Mouse (Mus musculus): ENCODE results near the gene Cep112.

DNA sequence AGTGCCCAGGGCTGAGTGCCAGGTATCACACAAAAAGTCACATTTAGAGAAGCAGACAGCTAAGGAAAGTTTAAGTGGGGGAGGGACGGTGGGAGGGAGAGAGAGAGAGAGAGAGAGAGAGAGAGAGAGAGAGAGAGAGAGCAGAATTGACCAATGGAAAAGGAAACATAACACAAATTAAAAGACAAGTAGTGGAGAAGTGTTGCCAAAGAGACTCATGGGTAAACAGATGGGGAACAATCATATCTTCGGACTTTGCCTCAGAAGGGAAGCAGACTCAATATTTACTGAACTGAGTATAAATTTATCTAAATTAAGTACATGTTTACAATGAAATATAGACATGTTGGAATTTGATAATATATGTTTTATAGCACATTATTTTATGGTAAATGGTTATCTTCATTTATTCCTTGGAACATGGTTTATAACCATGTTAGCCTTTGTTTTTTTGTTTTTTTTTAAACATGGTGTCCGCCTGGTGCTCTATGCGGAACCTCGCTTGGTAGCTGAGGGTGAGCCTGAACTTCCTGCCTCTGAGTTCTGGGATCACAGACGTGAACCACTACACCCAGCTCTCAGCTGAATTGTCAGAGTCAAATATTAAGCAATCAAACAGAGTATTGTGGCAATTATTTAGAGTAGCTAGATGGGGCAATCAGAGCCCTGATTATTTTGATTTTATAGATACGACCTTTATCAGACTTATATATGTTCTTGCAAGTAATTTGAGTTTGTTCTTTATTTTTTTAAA lies 28.7 kb upstream of the Cep112 start:
- TF ChIP-seq ZC3H11A (IDR thresholded peaks at IDR 0.05; ENCODE audit: borderline replicate concordance, low read depth, low read length) = no peak
- no peak for TF ChIP-seq ZNF384 (IDR thresholded peaks at IDR 0.05; ENCODE audit: low read depth, low read length)
- no peak for TF ChIP-seq MAFK (IDR thresholded peaks at IDR 0.05; ENCODE audit: insufficient read depth, low read depth, low read length)
- TF ChIP-seq HCFC1 (IDR thresholded peaks at IDR 0.05; ENCODE audit: borderline replicate concordance, insufficient read depth, low read length) = no peak

All from ES-E14 (cell line).